Mouse (Mus musculus) left cerebral cortex, postnatal 14 days (tissue): ENCODE results near the gene Thap7. TPM values are rescaled to one million over a fixed set of nuclear protein-coding genes. Genes with fewer than 3 reads are reported as not detected.
"Not testable (repeated sequence)": the region's sequence is repeated elsewhere in the genome, so short reads cannot be mapped to it uniquely, and the experiment has no call there.

Source experiments
- DNase-seq, 2 experiments: peaks; one replicate each; pipeline ENCODE4 v3.0.0; 2021 to 2022; ENCODE audit warnings: low spot score in 2 of 2, mixed read lengths in 1 of 2
- intact Hi-C: fragments of 180-260 bp; cut with DNase I; formaldehyde crosslinking; loops from one replicate; pipeline ENCODE4 v1.15.1; 2025
- long read RNA-seq, 2 experiments: library from polyadenylated mRNA; stranded (forward); transcript quantifications; one replicate each; pipeline ENCODE4 v2.0.0; 2021
- total RNA-seq, 2 experiments: library from RNA; stranded (reverse); gene quantifications; 2 replicates each; pipeline ENCODE4 v1.2.3; 2021

Gene Thap7
- 10 to 100 TPM; 36.9 to 42.7 TPM for total RNA-seq
- long read RNA-seq, experiment 1, transcript Thap7-202 (4 exons, 734 nt) = minor isoform, 6 of 26 reads
- long read RNA-seq, experiment 1, transcript Thap7-201 (5 exons, 1,248 nt) = major isoform, 8 of 26 reads
- long read RNA-seq, experiment 1, partial matches to known transcripts = 0 of 26 reads
- long read RNA-seq, experiment 1, other reads (novel, unspliced or antisense) = 5 of 26 reads
- long read RNA-seq, experiment 2, transcript Thap7-202 (4 exons, 734 nt) = minor isoform, 8 of 32 reads
- long read RNA-seq, experiment 2, transcript Thap7-201 (5 exons, 1,248 nt) = major isoform, 9 of 32 reads
- long read RNA-seq, experiment 2, partial matches to known transcripts = 4 of 32 reads
- long read RNA-seq, experiment 2, other reads (novel, unspliced or antisense) = 5 of 32 reads

DNA sequence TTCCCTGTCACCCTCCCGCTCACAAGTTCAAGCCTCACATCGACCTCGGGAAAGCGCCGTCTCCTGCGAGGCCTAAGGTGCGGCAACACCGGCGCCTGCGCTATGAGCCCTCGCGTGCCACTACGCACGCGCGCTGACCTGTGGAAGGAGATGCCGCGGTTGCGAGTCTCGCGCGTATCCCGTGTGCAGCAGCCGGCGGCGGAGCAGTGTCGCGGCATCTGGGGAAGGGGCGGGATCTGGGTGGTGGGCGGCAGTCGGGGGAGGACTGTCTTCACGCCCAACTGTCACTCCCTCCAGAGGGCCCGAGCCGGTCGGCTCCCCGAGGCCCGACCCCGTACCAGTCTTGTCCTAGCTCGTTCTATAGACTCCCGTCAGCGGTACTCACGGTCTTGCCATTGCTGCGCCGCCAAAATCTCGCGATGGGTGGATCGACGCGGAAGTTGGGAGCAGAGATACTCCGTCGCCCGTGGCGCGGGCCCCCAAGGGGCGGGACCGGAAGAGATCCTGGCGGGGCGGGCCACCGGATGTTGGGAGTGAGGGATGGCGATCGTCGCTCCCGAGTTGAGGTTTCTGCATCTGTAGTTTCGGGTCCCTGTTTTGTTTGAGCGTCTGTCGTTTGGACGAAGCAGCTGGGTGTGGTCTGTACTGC lies at the start of gene Thap7:
TSS of gene Thap7 (minus strand) at position 497 of the 649 bp plus-strand sequence.
- intact Hi-C loops = loop anchor here (1.0 kb wide), 1 partner anchor 20 kb away; no protein-coding TSS in a partner anchor
- peak; percentile 95 to 96 for DNase-seq

DNA sequence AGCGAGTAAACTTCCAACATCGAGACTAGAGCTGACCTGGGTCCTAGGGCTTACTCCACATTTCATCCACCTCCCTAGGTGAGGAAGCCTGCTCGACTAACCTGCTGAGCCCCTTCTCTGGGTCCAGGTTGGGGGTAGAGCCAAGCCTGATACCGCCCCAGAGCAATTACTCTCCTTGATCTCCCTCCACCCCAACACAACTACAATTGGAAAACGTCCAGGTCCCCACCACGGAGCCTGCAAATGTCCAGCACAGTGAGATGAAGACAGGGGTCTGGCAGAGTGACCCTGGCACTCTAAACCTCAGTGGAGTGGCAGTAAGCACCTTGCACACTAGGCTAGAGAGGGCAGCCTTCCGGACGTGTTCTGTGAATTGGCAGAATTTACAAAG lies 45.9 kb upstream of the Thap7 start:
- intact Hi-C loops = no loop called here
- DNase-seq = no peak

DNA sequence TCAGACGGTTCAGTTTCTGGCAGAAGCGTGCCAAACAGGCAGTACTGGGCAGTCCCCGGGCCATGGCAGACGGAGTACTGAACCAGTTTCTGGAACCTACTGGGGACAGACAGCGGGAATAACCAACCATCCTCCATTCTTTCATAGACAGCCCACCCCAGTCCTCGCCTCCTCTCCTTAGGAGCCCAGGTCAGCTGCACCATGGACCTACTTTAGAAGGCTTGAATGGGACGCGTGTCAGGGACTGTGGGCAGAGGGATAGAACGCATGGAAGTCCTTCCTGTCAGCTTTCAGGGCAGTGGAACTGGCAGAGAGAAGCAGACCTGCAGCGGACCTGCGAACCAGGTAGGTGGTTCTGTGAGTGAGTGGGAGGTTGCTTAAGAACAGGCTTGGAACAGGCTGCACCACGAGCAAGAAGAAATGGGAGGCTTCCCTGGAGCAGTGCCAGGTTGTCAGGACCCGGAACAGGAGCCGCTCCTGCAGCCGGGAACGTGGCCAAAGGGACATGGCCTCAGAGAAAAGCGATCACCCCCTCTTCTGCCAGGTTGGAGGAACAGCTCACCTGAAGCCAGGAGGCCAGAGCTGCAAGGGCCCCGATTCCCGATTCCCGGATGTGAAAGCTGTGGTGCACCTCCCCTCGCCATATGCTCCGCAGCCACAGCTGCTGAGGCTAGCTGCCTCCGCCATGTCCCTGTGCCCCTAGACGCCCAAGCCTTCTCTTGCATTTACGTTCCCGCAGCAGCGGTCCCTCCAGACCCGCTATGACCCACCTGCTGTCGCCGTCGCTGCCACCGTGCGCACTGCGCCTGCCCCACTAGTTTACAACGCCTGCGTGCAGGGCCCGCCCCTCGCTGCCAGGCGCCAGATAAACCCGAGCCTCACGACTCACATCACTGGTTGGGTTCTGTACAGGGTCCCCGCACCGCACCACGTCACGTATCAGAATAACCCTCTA lies 45.2 kb upstream of the Thap7 start:
- intact Hi-C loops = no loop called here

DNA sequence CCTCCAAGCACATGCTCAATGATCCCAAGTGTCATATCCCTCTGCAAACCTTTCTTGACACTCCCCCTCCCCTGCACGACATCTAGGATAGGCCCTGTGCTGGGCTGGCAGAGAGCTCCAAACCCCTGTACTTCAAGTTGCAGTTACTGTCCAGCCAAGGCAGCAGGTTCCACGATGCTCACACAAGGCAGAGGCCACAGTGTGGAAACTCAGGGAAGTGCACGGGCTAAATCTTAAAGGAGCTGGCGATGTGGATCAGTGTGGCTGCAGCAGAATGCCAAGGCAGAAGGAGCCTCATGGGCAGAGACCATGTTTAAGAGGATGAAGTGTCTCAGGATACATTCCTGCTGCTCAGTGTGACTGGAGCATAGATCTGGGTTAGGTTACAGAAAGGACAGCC lies 35.2 kb upstream of the Thap7 start:
- no peak for DNase-seq
- intact Hi-C loops = no loop called here

More for the DNA sequence above, 45.2 kb upstream of the Thap7 start:
- DNase-seq = peak; percentile 79 to 83

DNA sequence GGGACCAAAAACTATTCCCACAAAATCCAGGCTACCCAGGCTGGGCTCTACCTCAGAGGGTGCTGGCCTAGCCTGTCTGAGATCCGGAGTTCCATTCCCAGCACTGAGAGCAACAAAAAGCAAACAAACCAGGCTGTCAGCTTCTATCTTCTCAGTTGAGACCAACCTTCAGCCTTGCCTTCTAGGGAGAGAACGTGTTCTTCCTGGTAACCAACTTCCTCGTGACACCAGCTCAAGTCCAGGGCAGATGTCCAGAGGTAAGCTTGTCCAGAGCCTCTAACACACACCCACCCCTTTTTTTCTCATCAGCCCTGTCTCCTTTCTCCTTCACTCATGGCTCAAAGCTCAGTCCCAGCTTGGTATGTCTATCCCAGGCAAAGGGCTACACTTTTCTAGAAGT lies 33.8 kb upstream of the Thap7 start:
- DNase-seq = no peak
- intact Hi-C loops = no loop called here

DNA sequence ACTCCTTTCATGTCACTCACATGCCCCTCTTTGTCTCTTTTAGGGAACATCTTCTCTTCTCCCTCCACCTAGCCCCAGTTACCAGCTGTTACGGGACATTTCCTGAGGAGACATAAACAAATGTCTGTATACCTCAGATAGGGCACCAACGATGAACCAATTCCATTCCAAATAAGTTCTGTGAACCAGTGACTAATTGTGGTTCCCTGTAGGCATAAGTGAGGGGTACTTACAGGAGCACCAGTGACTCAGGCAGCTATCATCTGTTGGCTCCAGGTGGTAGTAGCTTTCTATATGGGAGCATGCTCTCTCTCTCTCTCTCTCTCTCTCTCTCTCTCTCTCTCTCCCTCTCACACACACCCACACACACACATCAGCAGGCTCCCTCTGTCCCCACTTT lies 33.3 kb upstream of the Thap7 start:
- intact Hi-C loops = no loop called here
- no peak for DNase-seq

DNA sequence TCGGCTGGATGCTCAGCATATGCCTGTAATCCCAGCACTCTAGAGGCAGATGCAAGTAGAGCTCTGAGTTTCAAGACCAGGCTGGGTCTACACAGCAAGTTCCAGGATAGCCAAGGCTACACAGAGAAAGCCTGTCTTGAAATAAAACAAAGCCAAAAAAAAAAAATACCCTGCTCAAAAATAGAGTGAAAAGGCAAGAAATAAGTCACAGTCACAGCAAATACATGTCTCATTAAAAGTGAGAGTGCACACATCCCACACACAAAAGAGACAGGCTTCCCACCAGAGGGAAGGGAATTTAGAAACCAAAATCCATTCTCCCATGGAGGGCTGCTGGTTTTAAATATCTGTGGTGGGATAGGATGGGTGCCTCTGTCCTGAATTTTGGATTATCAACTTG lies 32.6 kb upstream of the Thap7 start:
- intact Hi-C loops = loop anchor here (2.0 kb wide), 1 partner anchor 55 kb away; the partner anchor contains the start of gene Smpd4
- DNase-seq = no peak

DNA sequence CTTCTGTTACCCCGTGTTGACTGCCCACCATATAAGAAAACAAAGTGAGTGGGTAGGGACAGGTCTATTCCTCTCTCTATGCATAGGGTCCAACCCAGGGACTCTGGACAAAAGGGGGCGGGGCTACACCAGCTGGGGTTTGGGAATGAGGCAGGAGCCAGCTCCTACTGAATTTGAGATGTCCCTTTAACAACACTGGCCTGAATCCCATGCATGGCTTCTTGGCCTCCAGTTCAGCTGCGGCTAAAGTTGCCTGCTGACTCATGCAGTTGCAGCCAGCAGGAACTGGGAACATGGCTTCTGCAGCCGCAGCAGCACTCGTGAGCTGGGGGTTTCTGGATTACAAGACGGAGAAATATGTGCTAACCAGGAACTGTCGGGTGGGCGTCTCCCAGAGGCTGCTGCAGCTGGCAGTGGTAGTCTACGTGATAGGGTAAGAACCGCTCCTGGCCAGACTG lies 30.8 kb upstream of the Thap7 start, which contains the start of gene P2rx6:
TSS of gene P2rx6 (plus strand) at position 135 of the 458 bp plus-strand sequence.
- intact Hi-C loops = loop anchor here (2.0 kb wide), 1 partner anchor 57 kb away; the partner anchor contains the start of gene Smpd4
- peak; percentile 38 to 70 for DNase-seq

DNA sequence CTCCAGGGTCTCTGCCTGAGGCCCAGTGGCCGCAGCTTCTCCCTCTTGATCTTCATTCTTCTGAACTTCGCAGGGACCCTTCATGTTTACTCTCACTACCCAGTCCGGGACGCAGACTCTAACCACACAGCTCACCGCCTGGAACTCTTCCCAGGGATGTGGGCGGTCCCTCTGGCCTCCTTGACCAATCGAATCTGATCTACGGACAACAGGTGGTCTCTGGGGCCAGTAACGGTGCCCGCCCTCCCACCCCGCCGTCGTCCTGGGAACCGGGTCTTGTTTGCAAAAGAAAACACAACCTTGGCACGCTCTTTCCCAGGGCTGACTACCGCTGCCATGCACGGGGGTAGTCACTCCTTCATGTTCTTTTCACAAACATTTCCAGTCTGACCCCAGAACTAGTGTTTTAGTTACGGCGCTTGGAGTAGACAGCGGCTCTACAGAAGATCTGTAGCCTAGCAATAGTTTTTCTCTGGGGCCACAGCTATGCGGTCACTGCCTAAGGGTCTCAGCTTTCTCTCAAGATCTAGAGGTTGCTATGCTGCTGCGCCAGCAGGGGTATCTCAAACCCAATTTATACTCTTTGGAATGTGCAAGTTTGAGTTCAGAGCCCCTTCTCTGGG lies 30.3 kb upstream of the Thap7 start, which contains the start of gene Lrrc74b:
TSS of gene Lrrc74b (minus strand) at position 120 of the 623 bp plus-strand sequence.
- peak in 1 of 2 experiments; percentile 80 for DNase-seq
- intact Hi-C loops = no loop called here

DNA sequence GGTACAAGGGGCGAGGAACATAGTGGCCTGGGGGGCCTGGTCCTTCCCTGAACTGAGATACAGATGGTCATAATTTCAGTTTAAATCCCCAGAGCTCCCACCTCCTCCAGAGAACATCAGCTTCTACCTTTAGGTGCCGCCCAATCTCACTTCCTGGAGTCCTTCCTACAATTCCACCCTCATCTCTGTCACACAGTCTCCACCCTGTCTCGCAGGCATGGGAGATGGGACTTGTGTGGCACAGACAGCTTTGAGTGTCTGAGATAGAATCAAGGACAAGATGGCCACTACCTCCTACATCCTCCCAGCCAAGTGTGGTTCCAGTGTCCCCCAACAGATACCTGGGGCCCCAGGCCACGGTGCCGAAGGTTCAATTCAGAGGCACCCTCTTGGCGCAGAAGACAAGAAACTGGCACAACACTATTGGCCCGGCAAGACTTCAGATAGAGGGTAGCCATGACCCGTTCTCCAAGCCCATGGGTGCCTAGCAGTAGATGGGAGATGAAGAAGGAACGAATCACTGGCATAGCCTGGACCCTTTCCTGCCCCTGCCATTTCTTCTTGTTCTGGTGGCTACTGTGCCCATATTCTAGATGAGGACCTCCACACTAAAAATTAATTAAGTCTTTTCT lies 28.6 kb upstream of the Thap7 start:
- intact Hi-C loops = loop anchor here (2.0 to 5.0 kb wide), 2 partner anchors 51 to 253 kb away; no protein-coding TSS in a partner anchor
- DNase-seq = no peak

DNA sequence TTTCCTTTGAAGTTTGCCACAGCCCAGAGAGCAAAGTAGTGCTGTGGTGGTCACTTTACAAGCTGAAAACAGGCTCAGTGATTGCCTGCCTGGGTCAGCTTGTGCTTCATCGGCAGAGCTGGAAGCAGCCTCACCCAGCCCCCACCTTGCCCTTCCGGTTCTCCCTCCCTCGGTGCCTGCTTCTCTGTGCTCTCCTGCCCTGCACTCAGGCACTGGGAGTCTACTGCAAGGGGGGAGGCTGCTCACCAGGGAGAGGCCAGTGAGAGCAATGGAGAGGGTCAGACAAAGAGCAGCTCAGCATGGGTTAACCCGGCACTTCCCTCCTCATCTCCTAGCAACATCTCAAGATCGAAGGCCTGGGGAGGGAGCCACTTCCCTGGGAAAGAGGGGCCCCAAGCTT lies 27.9 kb upstream of the Thap7 start:
- intact Hi-C loops = loop anchor here (2.0 to 5.0 kb wide), 2 partner anchors 52 to 253 kb away; no protein-coding TSS in a partner anchor
- DNase-seq = no peak

DNA sequence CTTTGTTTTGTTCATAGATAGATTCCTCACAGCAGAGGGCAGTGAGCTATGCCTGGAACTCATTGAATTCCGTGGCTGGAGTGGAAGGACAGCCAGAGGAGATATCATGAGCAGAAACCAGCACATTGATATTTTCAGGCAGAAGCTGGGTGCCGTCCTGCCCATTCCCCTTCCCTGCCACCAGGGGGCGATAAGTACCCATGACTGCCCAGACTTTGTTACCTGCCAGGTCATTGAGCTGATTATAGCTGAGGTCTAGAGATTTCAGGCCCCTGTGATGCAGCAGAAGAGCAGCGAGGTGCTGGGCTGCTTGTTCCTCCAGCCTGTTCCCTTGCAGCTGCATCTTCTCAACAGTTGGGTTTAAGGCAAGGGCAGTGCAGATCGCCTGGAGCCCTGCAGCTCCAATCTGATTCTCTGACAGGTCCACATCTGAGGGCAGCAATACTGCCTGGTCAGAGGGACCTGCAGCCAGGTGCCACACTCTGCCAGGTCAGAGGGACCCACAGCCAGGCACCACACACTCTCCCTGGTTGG lies 27.1 kb upstream of the Thap7 start:
- peak; percentile 69 to 81 for DNase-seq
- intact Hi-C loops = loop anchor here (2.0 to 5.0 kb wide), 2 partner anchors 53 to 254 kb away; no protein-coding TSS in a partner anchor

DNA sequence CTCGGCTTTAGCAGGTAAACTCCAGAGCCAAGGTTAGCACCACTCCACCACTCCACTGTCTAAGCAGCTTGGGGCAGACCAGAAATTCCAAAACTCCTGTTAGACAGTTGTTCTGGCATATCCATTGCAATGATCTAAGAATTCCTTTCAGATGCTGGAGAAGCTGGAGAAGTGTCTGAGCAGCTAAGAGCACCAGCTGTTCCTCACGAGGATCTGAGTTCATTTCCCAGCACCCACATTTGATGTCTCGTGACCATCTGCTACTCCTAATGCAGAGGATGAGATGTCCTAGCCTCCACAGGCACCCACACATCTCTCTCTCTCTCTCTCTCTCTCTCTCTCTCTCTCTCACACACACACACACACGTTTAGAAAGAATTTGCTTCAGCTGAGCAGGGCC lies 26.0 kb upstream of the Thap7 start:
- peak in 1 of 2 experiments; percentile 63 for DNase-seq
- intact Hi-C loops = loop anchor here (5.0 kb wide), 1 partner anchor 255 kb away; no protein-coding TSS in a partner anchor

DNA sequence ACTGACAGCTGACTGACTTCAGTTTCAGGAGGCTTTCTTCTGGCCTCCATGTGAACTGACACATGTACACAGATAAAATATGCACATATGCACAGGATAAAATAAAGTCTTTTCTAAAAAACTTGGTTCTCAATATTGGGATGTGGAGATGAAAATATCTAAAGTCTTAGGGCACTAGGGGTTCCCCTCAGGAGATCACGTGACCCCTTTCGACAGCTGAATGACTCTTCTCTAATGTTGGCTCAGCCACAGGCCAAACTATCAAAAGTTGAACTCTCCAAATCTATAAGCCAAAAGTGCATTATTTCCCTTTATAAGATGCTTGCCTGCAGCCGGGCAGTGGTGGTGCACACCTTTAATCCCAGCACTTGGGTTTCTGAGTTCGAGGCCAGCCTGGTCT lies 25.2 kb upstream of the Thap7 start:
- DNase-seq = no peak
- intact Hi-C loops = loop anchor here (5.0 kb wide), 1 partner anchor 256 kb away; no protein-coding TSS in a partner anchor

DNA sequence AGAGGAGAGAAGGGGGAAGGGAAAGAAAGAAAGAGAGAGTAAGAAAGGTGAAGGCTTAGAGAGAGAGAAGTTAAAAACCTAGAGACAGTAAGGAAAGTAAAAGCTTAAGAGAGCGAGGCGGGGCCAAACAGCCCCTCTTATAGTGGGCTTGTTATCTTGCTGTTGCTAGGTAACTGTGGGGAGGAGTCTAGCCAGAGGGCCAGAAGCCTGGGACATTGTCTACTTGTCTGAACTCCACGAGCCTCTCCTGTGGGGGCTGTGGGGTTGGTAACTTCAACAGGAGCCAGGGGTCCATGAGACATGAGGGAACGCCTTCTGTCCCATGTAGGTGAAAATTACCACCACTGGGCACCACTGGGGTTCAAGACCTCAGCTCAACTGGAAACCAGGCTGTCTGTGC lies 23.8 kb upstream of the Thap7 start:
- intact Hi-C loops = loop anchor here (5.0 kb wide), 1 partner anchor 258 kb away; no protein-coding TSS in a partner anchor
- not testable (repeated sequence) for DNase-seq

DNA sequence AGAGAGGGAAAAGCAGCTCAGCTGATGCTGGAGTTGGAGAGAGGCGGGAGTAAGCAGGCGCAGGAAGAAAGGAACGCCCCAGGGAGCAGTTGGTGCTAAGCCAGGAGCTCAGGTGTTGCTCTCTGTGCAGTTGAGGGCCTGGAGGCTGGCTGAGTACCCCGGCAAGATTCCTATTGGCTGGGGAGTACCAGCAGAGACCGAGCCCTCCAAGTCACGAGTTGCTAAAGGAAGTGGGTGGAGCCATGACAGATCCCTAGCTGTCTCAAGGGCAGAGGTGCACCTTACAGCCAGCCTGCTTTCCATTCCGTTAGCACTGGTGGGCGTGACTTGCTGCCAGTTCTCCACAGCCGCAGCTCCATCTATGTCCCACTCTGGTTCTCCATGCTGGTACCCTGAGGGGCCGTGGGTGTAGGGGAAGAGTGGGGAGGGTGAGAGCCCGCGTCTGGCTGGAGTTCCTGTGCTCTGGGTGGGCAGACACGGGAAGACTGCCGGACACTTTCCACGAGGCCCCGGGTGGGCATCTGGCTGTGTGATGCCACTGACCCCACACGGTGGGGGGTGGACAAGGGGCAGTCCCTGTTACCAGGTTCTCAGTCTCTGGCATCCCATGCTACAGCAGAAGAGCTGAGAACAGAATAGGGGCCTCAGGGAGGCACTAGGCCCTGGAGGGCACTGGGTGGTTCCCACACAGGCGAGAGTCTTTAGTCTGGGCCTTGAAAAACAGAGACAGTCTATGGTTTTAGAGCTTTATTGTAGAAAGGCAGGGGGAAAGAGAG lies 23.2 kb upstream of the Thap7 start:
- no peak for DNase-seq
- intact Hi-C loops = no loop called here

DNA sequence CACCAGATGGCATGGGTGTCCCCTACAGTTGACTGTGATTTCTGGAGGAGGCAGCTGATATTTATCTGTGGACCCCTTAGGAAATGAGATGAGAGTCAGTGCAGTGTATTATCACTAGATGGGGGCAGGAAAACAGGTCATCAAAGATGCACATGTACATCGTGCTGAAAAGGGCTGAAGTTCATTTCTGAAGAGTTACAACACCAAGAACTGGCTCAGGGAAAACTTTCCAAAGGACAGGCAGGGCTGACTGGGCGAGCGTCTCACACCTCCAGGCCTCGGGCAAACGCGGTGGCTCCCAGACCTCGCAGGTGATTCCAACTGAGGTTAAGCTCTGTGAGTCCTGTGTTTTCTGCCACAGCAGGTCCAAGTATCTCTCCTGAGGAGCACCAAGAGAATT lies 21.9 kb upstream of the Thap7 start:
- DNase-seq = no peak
- intact Hi-C loops = no loop called here
